Mouse (Mus musculus) midbrain, embryonic 14.5 days (tissue): Measurements from ENCODE around the gene Ninj1. TPM values are rescaled to one million over a fixed set of nuclear protein-coding genes. Genes with fewer than 3 reads are reported as not detected.

Experiments used
- ATAC-seq: fragments of 200-750 bp; cut with Nextera tagmentation; 2 replicates; pipeline ENCODE4 v1.8.0; 2017; ENCODE audit warnings: moderate number of reproducible peaks, moderate library complexity; ENCODE audit not compliant: low FRiP score, low TSS enrichment
- DNase-seq: peaks from one replicate; pipeline ENCODE4 v3.0.0-alpha.2; 2015
- H3K27ac ChIP-seq: fragments of 300-500 bp; sonication (generic); replicated peaks from 2 replicates; pipeline ENCODE4 v1.5.1; 2014; ENCODE audit warnings: mild to moderate bottlenecking, low read depth, low read length, moderate library complexity
- H3K27me3 ChIP-seq: fragments of 300-500 bp; sonication (generic); 2 replicates; pipeline ENCODE4 v1.6.1; 2014; ENCODE audit warnings: low read length, control low read depth, mixed read lengths; ENCODE audit not compliant: control insufficient read depth, insufficient read depth
- H3K36me3 ChIP-seq: fragments of 300-500 bp; sonication (generic); 2 replicates; pipeline ENCODE4 v1.6.1; 2014; ENCODE audit warnings: low read length, control low read depth; ENCODE audit not compliant: control insufficient read depth, insufficient read depth
- H3K4me1 ChIP-seq: fragments of 300-500 bp; sonication (generic); 2 replicates; pipeline ENCODE4 v1.6.1; 2014; ENCODE audit warnings: mild to moderate bottlenecking, antibody characterized with exemption, low read length, control low read depth; ENCODE audit not compliant: control insufficient read depth, insufficient read depth
- H3K4me2 ChIP-seq: fragments of 300-500 bp; sonication (generic); 2 replicates; pipeline ENCODE4 v1.6.1; 2014; ENCODE audit warnings: mild to moderate bottlenecking, low read length, moderate library complexity
- H3K4me3 ChIP-seq: fragments of 300-500 bp; sonication (generic); replicated peaks from 2 replicates; pipeline ENCODE4 v1.5.1; 2014; ENCODE audit warnings: low read depth, low read length
- H3K9ac ChIP-seq: fragments of 300-500 bp; sonication (generic); replicated peaks from 2 replicates; pipeline ENCODE4 v1.6.1; 2014; ENCODE audit warnings: mild to moderate bottlenecking, low read length, moderate library complexity
- H3K9me3 ChIP-seq: fragments of 300-500 bp; sonication (generic); 2 replicates; pipeline ENCODE4 v1.6.1; 2016; ENCODE audit warnings: low read length, control low read depth, mixed read lengths; ENCODE audit not compliant: control insufficient read depth
- WGBS: fragments of 180-500 bp; shearing (Covaris S2); extraction: QIAGEN DNeasy Blood & Tissue Kit; methylation state at CpG from one replicate; pipeline ENCODE4 v1.1.7; 2014; 5-methylcytosine and 5-hydroxymethylcytosine counted together
- polyA plus RNA-seq: library from polyadenylated mRNA; unstranded; fragments of >200 nt; fragmentation: Nextera tagmentation; extraction: Ambion mirVana; gene quantifications from 2 replicates; pipeline ENCODE4 v1.2.1, GENCODE M21; 2014

Ninj1 gene
- polyA plus RNA-seq, 1 experiment from 2014 or later: 22.0 TPM

GRCm38 (mm10) chr13:49219367-49219766 lies 32.1 kb downstream of the Ninj1 start:
- 83% methylated on average over 4 of the region's 4 CpGs for WGBS
- ATAC-seq (no peak), DNase-seq (no peak)
- Histone ChIP-seq H3K9ac (no peak overlapping the region), H3K36me3 (no peaks in the 10 kb centered on the region), H3K4me3 (no peak overlapping the region), H3K9me3 (no peaks in the 10 kb centered on the region), H3K4me1 (peaks cover 9% of the 10 kb centered on the region), H3K4me2 (no peak overlapping the region), H3K27ac (no peak overlapping the region), H3K27me3 (peaks cover 12% of the 10 kb centered on the region; the same call in 1 of the 2 replicates)

GRCm38 (mm10) chr13:49220912-49221311 lies 33.6 kb downstream of the Ninj1 start:
- Histone ChIP-seq H3K9me3 (no peaks in the 10 kb centered on the region), H3K4me1 (no peaks in the 10 kb centered on the region; the same call in 1 of the 2 replicates), H3K9ac (no peak overlapping the region), H3K4me3 (no peak overlapping the region), H3K27ac (no peak overlapping the region), H3K4me2 (no peak overlapping the region), H3K27me3 (0 out of 2 replicates have a peak, but pooled peaks cover 6% of the 10 kb centered on the region), H3K36me3 (no peaks in the 10 kb centered on the region)
- ATAC-seq (no peak), DNase-seq (no peak)
- 25% methylated on average over 5 of the region's 5 CpGs for whole genome bisulfite sequencing

- ATAC-seq (no peak), DNase-seq (no peak)
- H3K36me3 ChIP-seq: no peaks in the 10 kb centered on the region
- H3K4me1 ChIP-seq: no peaks in the 10 kb centered on the region
- H3K9me3 ChIP-seq: no peaks in the 10 kb centered on the region
- no peak overlapping the region for H3K27ac ChIP-seq
- H3K4me2 ChIP-seq: no peak overlapping the region
- no peaks in the 10 kb centered on the region for H3K27me3 ChIP-seq
- 20% methylated on average over 10 of the region's 10 CpGs for WGBS
- no peak overlapping the region for H3K4me3 ChIP-seq
- no peak overlapping the region for H3K9ac ChIP-seq
Measured at GRCm38 (mm10) chr13:49224314-49224713, 37.0 kb downstream of the Ninj1 start.

- Histone ChIP-seq H3K9me3 (no peaks in the 10 kb centered on the region), H3K27ac (no peak overlapping the region), H3K9ac (no peak overlapping the region), H3K27me3 (no peaks in the 10 kb centered on the region), H3K4me1 (no peaks in the 10 kb centered on the region), H3K36me3 (no peaks in the 10 kb centered on the region), H3K4me2 (no peak overlapping the region), H3K4me3 (no peak overlapping the region)
- DNase-seq (no peak), ATAC-seq (no peak)
- WGBS: 21% methylated on average over 6 of the region's 6 CpGs
Measured at GRCm38 (mm10) chr13:49224729-49225128, 37.4 kb downstream of the Ninj1 start.

GRCm38 (mm10) chr13:49225159-49225558 lies 37.9 kb downstream of the Ninj1 start:
- Histone ChIP-seq H3K9ac (no peak overlapping the region), H3K4me2 (no peak overlapping the region), H3K27ac (no peak overlapping the region), H3K36me3 (no peaks in the 10 kb centered on the region), H3K27me3 (no peaks in the 10 kb centered on the region), H3K4me3 (no peak overlapping the region), H3K9me3 (no peaks in the 10 kb centered on the region), H3K4me1 (no peaks in the 10 kb centered on the region)
- DNase-seq: no peak
- WGBS: 68% methylated on average over 3 of the region's 3 CpGs
- ATAC-seq: no peak

- Histone ChIP-seq H3K4me3 (no peak overlapping the region), H3K9ac (no peak overlapping the region), H3K4me1 (no peaks in the 10 kb centered on the region), H3K27ac (no peak overlapping the region), H3K9me3 (no peaks in the 10 kb centered on the region), H3K4me2 (no peak overlapping the region), H3K36me3 (no peaks in the 10 kb centered on the region), H3K27me3 (no peaks in the 10 kb centered on the region)
- 30% methylated on average over 4 of the region's 4 CpGs for WGBS
- ATAC-seq: no peak
- DNase-seq: no peak
Measured at GRCm38 (mm10) chr13:49225633-49226032, 38.3 kb downstream of the Ninj1 start.

- Histone ChIP-seq H3K36me3 (no peaks in the 10 kb centered on the region), H3K9ac (no peak overlapping the region), H3K4me1 (no peaks in the 10 kb centered on the region), H3K9me3 (no peaks in the 10 kb centered on the region), H3K4me2 (no peak overlapping the region), H3K4me3 (no peak overlapping the region), H3K27ac (no peak overlapping the region), H3K27me3 (no peaks in the 10 kb centered on the region)
- ATAC-seq: no peak
- no peak for DNase-seq
- 88% methylated on average over 8 of the region's 8 CpGs for WGBS
Measured at GRCm38 (mm10) chr13:49233792-49234572, 46.7 kb downstream of the Ninj1 start.

- H3K9ac ChIP-seq: no peak overlapping the region
Measured at GRCm38 (mm10) chr13:49234711-49235110, 47.4 kb downstream of the Ninj1 start.

GRCm38 (mm10) chr13:49237617-49238016 lies 50.3 kb downstream of the Ninj1 start:
- Histone ChIP-seq H3K36me3 (no peaks in the 10 kb centered on the region), H3K4me1 (no peaks in the 10 kb centered on the region), H3K4me3 (no peak overlapping the region), H3K4me2 (no peak overlapping the region), H3K9ac (no peak overlapping the region), H3K27ac (no peak overlapping the region), H3K27me3 (no peaks in the 10 kb centered on the region), H3K9me3 (no peaks in the 10 kb centered on the region)
- 90% methylated on average over 8 of the region's 8 CpGs for WGBS
- ATAC-seq (no peak), DNase-seq (no peak)

More at GRCm38 (mm10) chr13:49234711-49235110, 47.4 kb downstream of the Ninj1 start:
- no peak for DNase-seq
- Histone ChIP-seq H3K4me2 (no peak overlapping the region), H3K9me3 (no peaks in the 10 kb centered on the region), H3K27ac (no peak overlapping the region), H3K27me3 (no peaks in the 10 kb centered on the region), H3K4me1 (no peaks in the 10 kb centered on the region), H3K4me3 (no peak overlapping the region), H3K36me3 (no peaks in the 10 kb centered on the region)
- no peak for ATAC-seq
- 94% methylated on average over 4 of the region's 4 CpGs for WGBS
